Mouse (Mus musculus) fibroblast of lung, adult 2 months (primary cell): ENCODE data around the gene Runx3.
A peak's percentile ranks its signal among the peaks of the same experiment; 100 is the strongest.

Source experiments
- DNase-seq: peaks from one replicate; pipeline ENCODE4 v3.0.0-alpha.2; 2011; ENCODE audit warnings: low read depth

Gene Runx3

GRCm38 (mm10) chr4:135151111-135151987 is 30.9 kb downstream of the Runx3 start:
- DNase-seq, result no peak

GRCm38 (mm10) chr4:135151988-135152594 is 31.6 kb downstream of the Runx3 start:
- no peak for DNase-seq

DNA sequence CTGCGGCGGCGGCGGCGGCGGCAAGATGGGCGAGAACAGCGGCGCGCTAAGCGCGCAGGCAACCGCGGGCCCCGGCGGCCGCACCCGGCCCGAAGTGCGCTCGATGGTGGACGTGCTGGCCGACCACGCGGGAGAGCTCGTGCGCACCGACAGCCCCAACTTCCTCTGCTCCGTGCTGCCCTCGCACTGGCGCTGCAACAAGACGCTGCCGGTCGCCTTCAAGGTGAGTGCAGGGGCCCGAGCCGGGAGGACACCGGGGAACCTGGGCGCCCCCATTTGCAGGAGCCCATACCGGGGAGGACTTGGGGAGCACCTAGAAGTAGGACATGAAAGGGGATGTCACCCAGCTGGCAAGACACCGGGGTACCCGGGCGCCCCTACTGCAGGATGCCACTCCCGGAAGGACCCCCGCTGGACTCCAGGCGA is 32.4 kb downstream of the Runx3 start:
- no peak for DNase-seq

- DNase-seq, result no peak
Observed at GRCm38 (mm10) chr4:135153260-135154088, 33.0 kb downstream of the Runx3 start.

DNA sequence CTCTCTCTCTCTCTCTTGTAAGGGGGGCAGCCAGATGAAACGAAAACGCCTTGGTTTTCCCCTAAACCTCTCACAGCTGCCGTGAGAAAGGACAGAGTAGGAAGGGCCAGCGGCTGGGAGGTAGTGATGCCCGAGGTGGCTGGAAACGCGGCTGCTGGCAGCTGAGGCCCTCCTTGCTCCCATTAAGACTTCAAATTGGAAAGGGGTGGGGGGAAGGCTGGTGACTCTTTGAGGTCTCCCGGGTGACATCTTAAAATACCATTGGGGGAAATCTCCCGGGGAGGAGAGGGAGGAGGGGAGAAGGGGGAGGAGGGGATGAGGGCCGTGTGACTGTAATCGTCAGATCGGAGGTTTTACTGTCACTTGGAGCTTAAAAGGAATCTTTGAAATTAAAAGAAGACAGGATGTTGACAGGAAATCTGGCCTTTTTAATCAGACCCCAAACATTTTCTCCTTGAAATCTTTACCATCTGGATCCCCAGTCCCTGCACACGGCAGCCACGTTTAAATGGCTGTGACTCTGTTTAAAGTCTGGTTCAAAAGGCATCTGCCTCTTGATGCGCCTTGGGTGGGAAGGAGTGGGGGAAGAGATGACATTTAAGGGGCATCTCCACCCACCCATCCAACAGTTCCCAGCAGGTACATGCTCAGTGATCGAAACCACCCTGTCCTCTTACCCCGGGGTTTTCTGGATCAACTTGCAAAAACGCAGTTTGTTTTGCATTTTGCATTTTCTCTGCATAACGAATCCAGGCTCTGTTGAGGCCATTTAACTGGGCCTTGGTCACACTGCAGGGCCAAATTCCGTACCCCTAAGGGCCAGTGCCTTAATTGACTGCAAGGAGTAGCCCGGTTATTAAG is 33.9 kb downstream of the Runx3 start:
- DNase-seq, result no peak

DNA sequence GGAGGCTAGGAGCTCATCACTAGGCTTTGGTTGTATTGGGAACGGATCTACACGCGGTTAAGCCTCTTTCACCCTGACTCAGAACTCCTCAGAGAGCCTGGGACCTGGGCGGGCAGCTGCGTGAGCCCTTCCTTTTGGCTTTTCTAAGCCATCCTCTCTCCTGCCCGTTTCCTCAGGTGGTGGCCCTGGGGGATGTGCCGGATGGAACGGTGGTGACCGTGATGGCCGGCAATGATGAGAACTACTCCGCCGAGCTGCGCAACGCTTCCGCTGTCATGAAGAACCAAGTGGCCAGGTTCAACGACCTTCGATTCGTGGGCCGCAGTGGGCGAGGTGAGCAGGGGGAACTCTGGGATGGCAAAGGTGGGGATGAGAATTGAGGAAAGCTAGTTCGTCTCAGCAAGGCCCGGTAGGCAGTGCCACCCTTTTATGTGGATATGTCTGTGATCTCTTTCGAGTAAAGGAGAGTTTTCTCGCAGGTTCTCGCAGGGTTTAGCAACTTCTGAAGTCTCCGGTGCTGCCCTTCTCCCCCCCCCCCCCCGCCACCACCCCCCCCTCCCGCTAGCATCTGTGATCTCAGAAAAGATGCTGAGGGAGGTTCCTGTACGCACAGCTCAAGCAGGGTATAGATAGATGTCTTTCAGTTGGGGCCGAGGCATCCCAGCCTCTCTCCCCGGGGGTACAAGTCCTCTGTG is 34.8 kb downstream of the Runx3 start:
- no peak for DNase-seq

DNA sequence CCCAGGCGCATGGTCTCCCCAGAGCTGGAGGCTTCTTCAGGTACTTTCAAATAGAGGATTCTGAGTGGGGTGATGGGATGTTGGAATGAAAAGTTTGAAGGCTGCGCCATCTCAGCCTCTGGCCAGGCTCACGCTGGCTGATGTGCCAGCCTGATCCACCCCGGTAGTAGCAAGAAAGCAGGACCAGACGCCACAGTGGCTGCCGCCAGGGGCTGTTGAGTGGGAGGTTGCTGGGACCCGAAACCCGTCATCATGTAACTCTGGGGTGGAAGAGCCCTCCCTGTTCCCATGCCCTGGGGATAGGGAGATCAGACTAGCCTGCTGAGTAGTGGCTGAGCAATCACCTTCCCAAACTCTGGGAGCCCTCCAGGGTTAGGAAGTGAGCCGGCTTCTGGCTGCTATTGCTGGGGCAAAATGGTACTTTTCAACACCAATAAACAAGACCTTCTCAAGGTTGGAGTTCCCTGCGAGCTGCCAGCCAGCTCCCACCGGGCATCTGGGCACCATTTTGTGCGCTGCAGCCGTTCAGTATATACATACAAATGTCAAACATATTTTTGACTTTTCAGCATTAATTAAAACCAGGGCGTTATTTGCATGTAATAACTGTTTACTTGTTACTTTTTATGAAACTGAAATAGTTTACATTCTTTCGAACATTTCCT is 35.5 kb downstream of the Runx3 start:
- DNase-seq, result peak; percentile 39

DNA sequence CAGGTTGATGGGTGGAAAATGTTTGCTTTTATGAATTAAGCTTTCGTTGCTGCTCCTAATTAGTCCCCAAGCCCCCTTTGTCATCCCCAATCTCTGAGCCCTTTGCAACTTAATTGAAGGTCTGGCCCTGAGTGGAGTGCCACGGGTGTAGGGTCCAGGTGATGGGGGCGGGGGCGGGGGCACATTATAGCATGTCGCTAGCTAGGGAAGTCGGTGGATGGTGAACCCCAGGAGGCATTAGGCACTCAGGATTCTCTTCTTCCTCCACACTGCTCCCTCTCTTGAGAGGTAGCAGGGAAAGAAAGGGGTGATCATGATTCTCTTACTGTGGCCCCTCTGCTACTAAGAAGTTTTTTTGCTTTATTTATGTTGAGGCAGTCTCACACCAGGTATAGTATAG is 36.1 kb downstream of the Runx3 start:
- no peak for DNase-seq

DNA sequence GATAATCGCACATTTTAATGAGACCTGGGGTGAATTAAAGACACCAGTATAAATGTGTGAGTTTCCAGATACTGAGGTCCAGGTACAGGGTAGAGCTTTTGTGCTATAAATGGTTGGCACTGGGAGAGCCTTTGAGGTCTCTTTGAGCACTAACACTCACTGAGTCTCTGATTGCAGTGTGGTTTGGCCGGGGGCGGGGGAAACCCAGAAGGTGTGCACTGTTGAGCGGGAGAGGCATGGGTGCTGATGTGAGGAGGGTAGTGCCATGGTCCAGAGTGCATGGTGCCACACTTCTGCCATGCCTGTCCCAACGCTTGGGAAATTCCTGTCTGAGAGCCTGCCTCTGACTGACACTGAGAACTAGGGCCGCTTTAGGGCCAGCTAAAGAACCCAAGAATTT is 36.9 kb downstream of the Runx3 start:
- DNase-seq, result no peak

DNA sequence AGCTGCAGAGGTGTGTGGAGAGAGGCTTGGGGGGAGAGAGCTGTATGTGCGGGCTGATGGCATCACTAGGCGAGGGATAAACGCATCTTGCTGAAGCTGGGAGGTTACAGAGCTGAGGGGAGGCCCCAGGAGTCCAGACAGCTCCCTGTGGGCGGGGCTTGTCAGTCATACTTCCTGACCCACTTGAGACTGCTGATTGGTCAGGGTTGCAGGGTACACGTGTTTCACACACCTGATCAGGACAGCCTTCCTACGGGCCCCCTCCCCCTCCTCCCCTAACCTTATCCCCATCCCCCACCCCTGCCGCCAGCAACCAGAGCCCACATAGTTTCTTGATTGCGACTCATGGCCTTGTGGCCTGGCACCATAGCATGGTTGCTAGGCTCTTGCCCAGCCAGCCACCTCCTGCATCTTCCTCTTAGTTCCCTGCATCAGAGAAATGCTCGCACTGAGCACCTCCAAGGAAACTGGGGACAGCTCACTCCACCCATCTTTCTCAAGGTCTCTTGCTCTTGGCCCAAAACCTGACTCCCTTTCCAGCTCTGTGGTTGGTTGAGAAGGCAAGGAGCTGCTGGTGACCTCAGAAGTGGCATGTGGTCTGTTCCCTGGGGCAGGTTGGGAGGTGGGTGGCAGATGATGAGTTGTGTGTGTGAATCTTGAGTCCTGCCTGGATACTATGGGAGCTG is 38.4 kb downstream of the Runx3 start:
- no peak for DNase-seq

- DNase-seq, result no peak
Observed at GRCm38 (mm10) chr4:135159663-135160062, 39.2 kb downstream of the Runx3 start.

- no peak for DNase-seq
Observed at GRCm38 (mm10) chr4:135160168-135160567, 39.7 kb downstream of the Runx3 start.

DNA sequence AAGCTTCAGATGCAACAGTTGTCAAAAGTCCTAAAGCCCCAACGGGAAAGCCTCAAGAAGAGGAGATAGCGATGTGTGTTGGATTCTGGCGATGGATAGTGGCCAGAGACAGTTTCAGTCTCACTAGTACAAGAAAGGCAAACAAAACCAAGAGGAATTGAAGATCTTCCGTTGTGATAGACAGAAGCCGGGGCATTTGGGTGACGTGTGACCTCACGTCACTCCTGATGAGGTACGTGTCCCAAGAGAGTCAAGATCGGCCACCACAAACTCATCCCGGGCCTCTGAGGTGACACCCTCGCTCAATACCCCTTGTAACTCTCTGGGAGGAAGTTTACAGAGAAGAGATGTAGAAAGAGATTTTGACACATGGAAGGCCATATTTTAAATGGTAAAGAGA is 41.0 kb downstream of the Runx3 start:
- no peak for DNase-seq

DNA sequence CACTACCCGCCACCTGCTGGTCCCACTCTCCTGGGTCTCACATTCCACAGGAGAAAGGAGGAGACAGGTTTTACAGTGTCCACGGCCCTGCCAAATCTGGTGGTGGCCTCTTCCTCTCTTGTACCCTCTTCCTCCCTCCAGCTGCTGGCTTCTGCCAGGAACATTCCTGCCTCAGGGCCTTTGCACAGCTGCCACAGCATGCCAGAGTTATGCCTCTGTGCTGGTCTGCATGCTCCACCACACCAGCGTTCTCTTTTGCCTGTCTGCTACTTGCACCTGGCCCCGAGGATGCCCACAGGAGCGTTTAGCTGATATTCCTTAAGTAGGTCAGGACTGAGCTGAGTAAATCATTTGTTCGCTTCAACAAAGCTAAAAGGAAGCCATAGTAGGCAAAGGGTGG is 45.3 kb downstream of the Runx3 start:
- DNase-seq, result no peak

DNA sequence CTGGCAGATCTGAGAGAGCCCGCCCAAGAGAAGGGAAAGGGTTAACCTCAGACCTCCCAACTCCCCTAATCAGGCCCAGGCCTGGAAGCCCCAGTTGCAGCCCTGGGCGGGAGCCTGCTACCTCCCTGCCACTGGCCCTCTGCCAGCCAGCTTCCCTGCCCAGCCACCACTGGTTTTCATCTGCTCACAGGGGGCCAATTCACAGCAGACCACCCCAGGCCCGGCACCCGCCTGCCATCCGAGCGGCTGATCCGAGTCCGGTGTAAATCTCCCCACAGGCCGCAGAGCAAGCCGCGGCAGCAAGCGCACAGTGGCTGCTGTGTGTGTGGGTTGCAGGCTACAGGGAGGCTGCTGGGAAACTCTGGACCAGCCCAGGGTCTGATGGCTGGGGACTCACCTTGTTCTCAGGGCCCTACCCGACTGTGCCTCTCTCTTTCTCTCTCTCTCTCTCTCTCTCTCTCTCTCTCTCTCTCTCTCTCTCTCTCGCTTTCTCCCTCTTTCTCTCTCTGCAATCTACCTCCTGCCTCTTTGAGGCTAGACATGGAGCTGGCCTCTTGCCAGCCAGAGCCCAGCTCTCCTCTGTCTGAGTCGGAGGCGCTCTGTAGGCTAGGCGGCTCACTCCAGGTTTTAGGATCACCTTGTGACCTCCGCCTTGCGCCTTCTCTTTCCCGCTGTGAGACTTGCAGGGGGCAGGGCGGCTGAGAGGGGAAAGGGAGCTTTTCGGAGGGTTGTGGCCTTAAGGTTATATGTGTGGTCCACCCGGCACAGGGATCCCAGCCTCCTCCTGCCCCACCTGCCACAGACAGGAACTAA is 46.2 kb downstream of the Runx3 start:
- DNase-seq, result no peak

GRCm38 (mm10) chr4:135167816-135168527 is 47.5 kb downstream of the Runx3 start:
- DNase-seq, result no peak

GRCm38 (mm10) chr4:135169096-135169495 is 48.6 kb downstream of the Runx3 start:
- DNase-seq, result no peak

- DNase-seq, result no peak
Observed at GRCm38 (mm10) chr4:135169501-135169900, 49.0 kb downstream of the Runx3 start.
